Mouse (Mus musculus): ENCODE data around the gene Ttc38. TPM values are rescaled to one million over a fixed set of nuclear protein-coding genes. Genes with fewer than 3 reads are reported as not detected.

Ttc38 gene
- total RNA-seq, 2 experiments from 2014 or later, result 5.0 to 5.2 TPM

- no peak for TF ChIP-seq CTCF (IDR thresholded peaks at IDR 0.05)
- no peak for DNase-seq (ENCODE audit: extremely low spot score in 1 of 2, low spot score in 2 of 2)
- Histone ChIP-seq H3K4me3 (no peak overlapping the region), H3K27ac (no peak overlapping the region)
- intact Hi-C loops (cut with DNase I), result no loop called here
These were observed 24.7 kb upstream of the Ttc38 start for GRCm38 (mm10) chr15:85807404-85807803.

GRCm38 (mm10) chr15:85808031-85808430 lies 24.1 kb upstream of the Ttc38 start:
- intact Hi-C loops (cut with DNase I), result no loop called here
- no peak for DNase-seq (ENCODE audit: extremely low spot score in 1 of 2, low spot score in 2 of 2)
- Histone ChIP-seq H3K27ac (no peak overlapping the region), H3K4me3 (no peak overlapping the region)
- no peak for TF ChIP-seq CTCF (IDR thresholded peaks at IDR 0.05)

- H3K4me3 ChIP-seq, result no peak overlapping the region
- no peak overlapping the region for H3K27ac ChIP-seq
- intact Hi-C loops (cut with DNase I), result no loop called here
- no peak for DNase-seq (ENCODE audit: extremely low spot score in 1 of 2, low spot score in 2 of 2)
- TF ChIP-seq CTCF (IDR thresholded peaks at IDR 0.05), result peak; percentile 3
These were observed 23.7 kb upstream of the Ttc38 start for GRCm38 (mm10) chr15:85808434-85808833.

- no peak for DNase-seq (ENCODE audit: extremely low spot score in 1 of 2, low spot score in 2 of 2)
- no peak overlapping the region for H3K4me3 ChIP-seq
- no peak overlapping the region for H3K27ac ChIP-seq
- TF ChIP-seq CTCF (IDR thresholded peaks at IDR 0.05), result no peak
- intact Hi-C loops (cut with DNase I), result no loop called here
These were observed 23.0 kb upstream of the Ttc38 start for GRCm38 (mm10) chr15:85809091-85809490.

GRCm38 (mm10) chr15:85810462-85810805 lies 21.7 kb upstream of the Ttc38 start:
- DNase-seq (ENCODE audit: extremely low spot score in 1 of 2, low spot score in 2 of 2), result no peak
- peak overlapping the region; percentile 98 for H3K27ac ChIP-seq
- intact Hi-C loops (cut with DNase I), result loop anchor here (2.0 to 5.0 kb wide), 3 partner anchors 48 to 73 kb away; partner anchors contain the start of genes Gtse1 and Trmu
- peak overlapping the region; percentile 95 for H3K4me3 ChIP-seq
- TF ChIP-seq CTCF (IDR thresholded peaks at IDR 0.05), result no peak

GRCm38 (mm10) chr15:85810806-85811521 lies 21.1 kb upstream of the Ttc38 start:
- intact Hi-C loops (cut with DNase I), result loop anchor here (2.0 to 5.0 kb wide), 3 partner anchors 48 to 74 kb away; partner anchors contain the start of genes Gtse1 and Trmu

GRCm38 (mm10) chr15:85811535-85812277 lies 20.4 kb upstream of the Ttc38 start, which contains the start of gene Cdpf1:
TSS of gene Cdpf1 (minus strand) at chr15:85811697.
- Histone ChIP-seq H3K4me3 (peak within 1 kb of the TSS; percentile 95), H3K27ac (peak within 1 kb of the TSS; percentile 98)
- intact Hi-C loops (cut with DNase I), result loop anchor here (2.0 to 5.0 kb wide), 3 partner anchors 47 to 74 kb away; partner anchors contain the start of genes Gtse1 and Trmu
- peak; percentile 7 for TF ChIP-seq CTCF (IDR thresholded peaks at IDR 0.05)
- DNase-seq (ENCODE audit: extremely low spot score in 1 of 2, low spot score in 2 of 2), result peak; percentile 99 to 100

More at GRCm38 (mm10) chr15:85810806-85811521, 21.1 kb upstream of the Ttc38 start:
- TF ChIP-seq CTCF (IDR thresholded peaks at IDR 0.05), result no peak
- H3K4me3 ChIP-seq, result peak overlapping the region; percentile 95
- peak; percentile 65 to 71 for DNase-seq (ENCODE audit: extremely low spot score in 1 of 2, low spot score in 2 of 2)
- H3K27ac ChIP-seq, result peak overlapping the region; percentile 98

GRCm38 (mm10) chr15:85813428-85813827 lies 18.7 kb upstream of the Ttc38 start:
- Histone ChIP-seq H3K4me3 (no peak overlapping the region), H3K27ac (no peak overlapping the region)
- intact Hi-C loops (cut with DNase I), result loop anchor here (5.0 kb wide), 1 partner anchor 76 kb away; no protein-coding TSS in a partner anchor
- no peak for DNase-seq (ENCODE audit: extremely low spot score in 1 of 2, low spot score in 2 of 2)
- no peak for TF ChIP-seq CTCF (IDR thresholded peaks at IDR 0.05)

- peak within 1 kb of the TSS; percentile 58 for H3K4me3 ChIP-seq
- DNase-seq (ENCODE audit: extremely low spot score in 1 of 2, low spot score in 2 of 2), result peak; percentile 32 to 62
- peak within 1 kb of the TSS; percentile 58 for H3K27ac ChIP-seq
- intact Hi-C loops (cut with DNase I), result no loop called here
- TF ChIP-seq CTCF (IDR thresholded peaks at IDR 0.05), result no peak
These were observed 10.7 kb upstream of the Ttc38 start, which contains the start of gene Pkdrej for GRCm38 (mm10) chr15:85821203-85822010. TSS of gene Pkdrej (minus strand) at chr15:85821734.

GRCm38 (mm10) chr15:85822011-85822359 lies 10.1 kb upstream of the Ttc38 start:
- TF ChIP-seq CTCF (IDR thresholded peaks at IDR 0.05), result no peak; the same call in none of the 2 replicates
- peak overlapping the region; percentile 58 for H3K4me3 ChIP-seq
- DNase-seq (ENCODE audit: extremely low spot score in 1 of 2, low spot score in 2 of 2), result no peak
- intact Hi-C loops (cut with DNase I), result no loop called here
- 0 out of 2 replicates have a peak overlapping the region, but pooled peaks have one; percentile 58 for H3K27ac ChIP-seq

- no peak for TF ChIP-seq CTCF (IDR thresholded peaks at IDR 0.05)
These were observed 5.4 kb upstream of the Ttc38 start for GRCm38 (mm10) chr15:85826676-85827075.

More at GRCm38 (mm10) chr15:85826676-85827075, 5.4 kb upstream of the Ttc38 start:
- Histone ChIP-seq H3K27ac (no peak overlapping the region), H3K4me3 (no peak overlapping the region)
- intact Hi-C loops (cut with DNase I), result no loop called here
- no peak for DNase-seq (ENCODE audit: extremely low spot score in 1 of 2, low spot score in 2 of 2)
